Mouse (Mus musculus) cerebellum, adult 2 months (tissue): ENCODE results near the gene Palm3. TPM values are rescaled to one million over a fixed set of nuclear protein-coding genes. Genes with fewer than 3 reads are reported as not detected.

Experiments
- DNase-seq, 2 experiments: peaks; one replicate each; pipeline ENCODE4 v3.0.0; 2021
- H3K27ac ChIP-seq: fragments of 200-500 bp; 2 replicates; pipeline ENCODE4 v1.5.1; 2012; ENCODE audit warnings: low read length, control low read depth, inconsistent platforms; ENCODE audit not compliant: insufficient read depth
- H3K27me3 ChIP-seq: fragments of 200-500 bp; 2 replicates; pipeline ENCODE4 v1.6.1; 2012; ENCODE audit warnings: inconsistent platforms, mild to moderate bottlenecking, low read length, moderate library complexity; ENCODE audit not compliant: control insufficient read depth, insufficient read depth
- H3K4me1 ChIP-seq: fragments of 200-500 bp; 2 replicates; pipeline ENCODE4 v1.6.1; 2011; ENCODE audit warnings: low read length; ENCODE audit not compliant: control insufficient read depth, insufficient read depth
- H3K4me3 ChIP-seq: fragments of 200-500 bp; replicated peaks from 2 replicates; pipeline ENCODE3; 2011; ENCODE audit warnings: mild to moderate bottlenecking, low read depth, low read length, control low read depth; ENCODE audit not compliant: insufficient read depth
- CTCF ChIP-seq: fragments of 200-500 bp; IDR thresholded peaks from 2 replicates; pipeline ENCODE4 v1.5.1; 2011; ENCODE audit warnings: low read depth, mild to moderate bottlenecking, control low read depth, low read length, moderate library complexity, borderline replicate concordance; ENCODE audit not compliant: insufficient read depth
- POLR2A ChIP-seq: fragments of 200-500 bp; IDR thresholded peaks from 2 replicates; pipeline ENCODE4 v1.6.1; 2011; ENCODE audit warnings: low read length, control low read depth, borderline replicate concordance; ENCODE audit not compliant: insufficient read depth
- WGBS: fragments of 180-500 bp; shearing (Covaris S2); methylation state at CpG from one replicate; pipeline ENCODE4 v1.1.7; 2018; 5-methylcytosine and 5-hydroxymethylcytosine counted together
- polyA plus RNA-seq: library from polyadenylated mRNA; depleted of rRNA; stranded (reverse); fragments of >200 nt; gene quantifications from 2 replicates; pipeline ENCODE4 v1.2.3, GENCODE M21; 2012

Palm3 gene
- polyA plus RNA-seq, 1 experiment: 4.1 TPM

- TF ChIP-seq POLR2A (no peak), CTCF (no peak)
- no peak for DNase-seq
- Histone ChIP-seq H3K27me3 (peaks cover 2% of the 10 kb centered on the region; the same call in 1 of the 2 replicates), H3K4me3 (no peak overlapping the region), H3K27ac (no peak overlapping the region), H3K4me1 (no peaks in the 10 kb centered on the region; the same call in 1 of the 2 replicates)
- WGBS: 54% methylated on average over 12 of the region's 12 CpGs
Observed at GRCm38 (mm10) chr8:84021569-84021968, 298 bp downstream of the Palm3 start.

- Histone ChIP-seq H3K27ac (no peak overlapping the region), H3K27me3 (peaks cover 2% of the 10 kb centered on the region; the same call in 1 of the 2 replicates), H3K4me1 (no peaks in the 10 kb centered on the region; the same call in 1 of the 2 replicates), H3K4me3 (no peak overlapping the region)
- TF ChIP-seq CTCF: no peak
- DNase-seq: no peak
- 29% methylated on average over 5 of the region's 5 CpGs for WGBS
Observed at GRCm38 (mm10) chr8:84023085-84023484, 1.8 kb downstream of the Palm3 start.

GRCm38 (mm10) chr8:84023631-84024030, 2.4 kb downstream of the Palm3 start:
- WGBS: 84% methylated on average over 1 of the region's 1 CpGs
- no peak overlapping the region for H3K4me3 ChIP-seq
- H3K27ac ChIP-seq: no peak overlapping the region
- no peak for DNase-seq
- H3K4me1 ChIP-seq: no peaks in the 10 kb centered on the region; the same call in 1 of the 2 replicates
- H3K27me3 ChIP-seq: peaks cover 2% of the 10 kb centered on the region; the same call in 1 of the 2 replicates
- TF ChIP-seq POLR2A (no peak), CTCF (no peak)

GRCm38 (mm10) chr8:84024171-84024570, 2.9 kb downstream of the Palm3 start:
- H3K4me3 ChIP-seq: no peak overlapping the region
- 15% methylated on average over 10 of the region's 10 CpGs for WGBS
- H3K27ac ChIP-seq: no peak overlapping the region
- no peaks in the 10 kb centered on the region; the same call in 1 of the 2 replicates for H3K4me1 ChIP-seq
- H3K27me3 ChIP-seq: peaks cover 2% of the 10 kb centered on the region; the same call in 1 of the 2 replicates
- DNase-seq: no peak
- TF ChIP-seq CTCF (peak; percentile 57), POLR2A (no peak)

- no peaks in the 10 kb centered on the region; the same call in 1 of the 2 replicates for H3K4me1 ChIP-seq
- 2% methylated on average over 41 of the region's 41 CpGs for WGBS
- no peak overlapping the region for H3K27ac ChIP-seq
- no peak overlapping the region for H3K4me3 ChIP-seq
- DNase-seq: no peak
- peaks cover 2% of the 10 kb centered on the region; the same call in 1 of the 2 replicates for H3K27me3 ChIP-seq
- no peak for TF ChIP-seq POLR2A
- no peak for TF ChIP-seq CTCF
Observed at GRCm38 (mm10) chr8:84025863-84026262, 4.6 kb downstream of the Palm3 start.

GRCm38 (mm10) chr8:84027449-84027848, 6.2 kb downstream of the Palm3 start:
- Histone ChIP-seq H3K4me1 (no peaks in the 10 kb centered on the region; the same call in 1 of the 2 replicates), H3K27ac (no peak overlapping the region), H3K4me3 (no peak overlapping the region), H3K27me3 (peaks cover 2% of the 10 kb centered on the region; the same call in 1 of the 2 replicates)
- TF ChIP-seq CTCF (no peak), POLR2A (no peak)
- DNase-seq: no peak
- 18% methylated on average over 10 of the region's 10 CpGs for WGBS

GRCm38 (mm10) chr8:84029272-84029671, 8.0 kb downstream of the Palm3 start:
- Histone ChIP-seq H3K4me3 (no peak overlapping the region), H3K27me3 (peaks cover 2% of the 10 kb centered on the region; the same call in 1 of the 2 replicates), H3K27ac (no peak overlapping the region), H3K4me1 (no peaks in the 10 kb centered on the region; the same call in 1 of the 2 replicates)
- 91% methylated on average over 5 of the region's 5 CpGs for WGBS
- TF ChIP-seq POLR2A: no peak
- TF ChIP-seq CTCF: no peak
- DNase-seq: no peak

- TF ChIP-seq CTCF: no peak
- no peak for TF ChIP-seq POLR2A
- no peak for DNase-seq
- WGBS: 78% methylated on average over 4 of the region's 4 CpGs
- H3K4me3 ChIP-seq: no peak overlapping the region
- H3K4me1 ChIP-seq: no peaks in the 10 kb centered on the region
- no peaks in the 10 kb centered on the region for H3K27me3 ChIP-seq
- H3K27ac ChIP-seq: no peak overlapping the region
Observed at GRCm38 (mm10) chr8:84032777-84033176, 11.5 kb downstream of the Palm3 start.

- Histone ChIP-seq H3K4me3 (no peak overlapping the region), H3K4me1 (no peaks in the 10 kb centered on the region), H3K27ac (no peak overlapping the region), H3K27me3 (no peaks in the 10 kb centered on the region)
- TF ChIP-seq CTCF: no peak
- TF ChIP-seq POLR2A: no peak
- no peak for DNase-seq
- 63% methylated on average over 5 of the region's 5 CpGs for WGBS
Observed at GRCm38 (mm10) chr8:84038015-84038414, 16.7 kb downstream of the Palm3 start.
